Mouse (Mus musculus): ENCODE results near the gene Gclc.
"Not testable (repeated sequence)": the region's sequence is repeated elsewhere in the genome, so short reads cannot be mapped to it uniquely, and the experiment has no call there.

The Gclc gene

GRCm38 (mm10) chr9:77746315-77746714, 8.0 kb upstream of the Gclc start:
- in situ Hi-C loops (cut with MseI, MboI) = no loop called here

DNA sequence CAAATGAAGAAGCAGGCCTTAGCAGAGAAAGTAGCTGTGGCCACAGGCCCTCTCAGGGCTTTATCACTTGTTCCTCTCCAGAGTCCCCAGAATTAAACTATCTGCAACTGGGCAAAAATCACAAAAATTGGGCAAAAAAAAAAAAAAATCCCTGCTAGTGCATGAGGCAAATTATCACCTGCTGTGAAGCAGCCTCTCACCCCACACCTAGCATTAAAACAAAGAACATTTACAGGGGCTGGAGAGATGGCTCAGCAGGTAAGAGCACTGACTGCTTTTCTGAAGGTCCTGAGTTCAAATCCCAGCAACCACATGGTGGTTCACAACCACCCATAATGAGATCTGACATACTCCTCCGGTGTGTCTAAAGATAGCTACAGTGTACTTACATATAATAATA, 6.0 kb upstream of the Gclc start:
- in situ Hi-C loops (cut with MseI, MboI) = not testable (repeated sequence)

DNA sequence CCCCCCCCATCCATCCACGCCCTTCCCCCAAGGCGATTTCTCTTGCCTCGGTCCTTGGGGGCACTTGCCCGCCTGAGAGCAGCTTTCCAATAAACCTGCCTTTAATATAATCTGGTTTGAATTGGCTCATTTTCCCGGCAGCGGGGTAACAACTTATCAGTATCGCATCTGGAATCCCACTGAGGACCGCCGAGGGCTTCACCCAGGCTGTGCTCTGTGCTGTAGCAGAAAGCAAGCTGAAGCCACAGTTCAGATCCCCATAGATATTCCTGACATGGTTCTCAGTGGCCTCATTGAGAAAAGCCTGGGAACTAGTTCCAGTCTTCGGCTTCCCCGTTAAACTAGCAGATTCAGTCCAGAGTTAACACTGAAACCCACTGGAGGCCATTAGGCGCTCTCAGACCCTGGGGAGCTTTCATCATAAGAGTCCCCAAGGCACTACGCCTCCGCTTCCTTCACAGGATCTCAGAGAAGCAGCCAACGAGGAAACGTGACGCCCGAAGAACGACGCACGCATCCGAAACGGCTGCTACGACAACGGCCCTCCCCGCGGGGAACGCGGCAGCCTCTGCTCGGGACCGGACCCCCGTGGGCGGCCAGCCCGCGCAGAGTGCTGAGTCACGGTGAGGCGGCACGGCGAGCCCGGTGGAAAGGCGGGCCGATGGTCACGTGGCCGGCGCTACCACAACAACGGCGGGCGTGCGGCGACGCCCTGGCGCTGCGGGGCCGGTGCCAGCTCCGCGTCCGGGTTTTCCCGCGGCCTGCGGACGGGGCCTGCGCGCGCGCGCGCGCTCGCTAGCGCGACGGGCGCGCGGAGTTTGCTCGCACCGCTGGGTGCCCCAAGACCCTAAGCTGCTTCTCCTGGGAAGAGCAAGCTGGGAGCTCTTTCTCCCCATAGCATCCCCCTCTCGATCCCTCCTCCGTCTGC, 3.9 kb upstream of the Gclc start:
- in situ Hi-C loops (cut with MseI, MboI) = no loop called here

- in situ Hi-C loops (cut with MseI, MboI) = no loop called here
Observed at GRCm38 (mm10) chr9:77751091-77751521, 3.2 kb upstream of the Gclc start.

- in situ Hi-C loops (cut with MseI, MboI) = no loop called here
Observed at GRCm38 (mm10) chr9:77754728-77755402, 530 bp downstream of the Gclc start.

- in situ Hi-C loops (cut with MseI, MboI) = no loop called here
Observed at GRCm38 (mm10) chr9:77755403-77755784, 1.1 kb downstream of the Gclc start.

DNA sequence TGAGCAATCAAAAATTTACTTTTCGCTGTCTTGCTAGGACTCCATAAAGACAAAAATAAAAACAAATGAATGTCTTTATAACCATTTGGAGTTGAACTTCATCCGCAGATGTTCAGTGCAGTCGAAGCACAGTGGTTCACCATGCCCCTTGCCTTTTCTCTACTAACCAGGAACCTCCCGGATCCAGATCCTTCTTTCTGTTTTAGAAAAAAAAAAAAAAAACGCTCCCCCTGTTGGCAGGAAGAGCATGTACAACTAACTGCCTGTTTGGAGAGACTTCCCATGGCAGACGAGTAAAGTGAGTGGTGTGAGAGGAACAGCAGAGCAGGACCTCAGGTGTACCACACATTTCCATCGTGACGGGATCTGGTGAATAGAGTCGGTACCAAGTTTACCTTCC, 1.7 kb downstream of the Gclc start:
- in situ Hi-C loops (cut with MseI, MboI) = no loop called here

DNA sequence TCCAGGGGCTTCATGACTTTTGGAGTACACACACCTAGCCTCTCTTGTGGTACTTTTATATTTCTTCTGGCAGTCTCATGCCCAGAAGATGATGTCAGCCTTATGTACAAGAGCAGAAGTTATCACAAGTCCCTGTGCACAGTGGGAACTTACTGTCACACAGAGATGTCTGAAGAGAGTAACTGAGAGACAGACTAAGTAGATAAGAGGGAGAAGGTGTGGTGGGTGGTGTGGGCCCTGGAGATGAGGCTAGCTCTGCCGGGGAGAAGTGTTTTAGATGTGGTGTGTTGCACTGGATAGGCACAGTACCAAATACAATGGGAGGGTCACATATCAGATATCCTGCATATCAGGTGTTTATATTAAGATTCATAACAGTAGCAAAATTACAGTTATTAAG, 3.0 kb downstream of the Gclc start:
- in situ Hi-C loops (cut with MseI, MboI) = no loop called here

DNA sequence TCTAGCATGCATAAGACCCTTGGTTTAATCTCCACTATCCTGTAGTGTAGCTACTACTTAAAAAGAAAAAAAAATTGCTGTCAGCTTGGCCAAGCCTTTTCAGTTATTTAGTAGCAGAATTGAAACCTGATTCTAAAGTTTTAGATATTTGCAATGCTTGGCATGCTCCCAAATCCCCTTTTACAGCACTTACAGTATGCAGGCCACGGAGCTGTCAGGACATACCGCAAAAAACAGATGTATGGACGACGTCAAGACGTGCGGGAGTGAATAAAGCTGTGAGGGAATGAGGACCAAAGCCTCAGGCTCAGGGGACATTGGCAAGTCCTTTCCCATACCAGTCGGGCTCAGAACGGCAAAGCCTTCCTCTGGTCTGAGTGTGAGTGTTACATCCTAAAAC, 4.1 kb downstream of the Gclc start:
- in situ Hi-C loops (cut with MseI, MboI) = no loop called here

DNA sequence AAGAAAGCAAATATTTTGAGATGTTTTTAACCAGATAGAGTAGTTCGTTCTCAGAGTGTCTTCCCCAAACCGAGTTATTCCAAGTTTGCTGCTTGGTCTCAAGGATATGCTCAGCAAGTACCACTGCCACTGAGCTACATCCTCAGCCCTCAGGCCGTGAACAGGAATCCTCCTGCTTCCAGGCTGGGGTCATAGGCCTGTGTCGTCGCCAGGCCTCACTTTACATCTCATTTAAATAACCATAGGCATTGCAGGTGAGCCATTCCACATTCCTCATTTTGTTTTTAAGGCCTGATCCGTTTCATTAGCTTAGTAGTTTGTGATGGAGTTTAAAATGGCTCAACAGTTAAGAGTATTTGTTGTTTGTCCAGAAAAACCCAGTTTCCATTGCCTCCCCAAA, 4.8 kb downstream of the Gclc start:
- in situ Hi-C loops (cut with MseI, MboI) = no loop called here

- in situ Hi-C loops (cut with MseI, MboI) = no loop called here
Observed at GRCm38 (mm10) chr9:77759756-77760155, 5.4 kb downstream of the Gclc start.

GRCm38 (mm10) chr9:77766218-77766617, 11.9 kb downstream of the Gclc start:
- in situ Hi-C loops (cut with MseI, MboI) = no loop called here

DNA sequence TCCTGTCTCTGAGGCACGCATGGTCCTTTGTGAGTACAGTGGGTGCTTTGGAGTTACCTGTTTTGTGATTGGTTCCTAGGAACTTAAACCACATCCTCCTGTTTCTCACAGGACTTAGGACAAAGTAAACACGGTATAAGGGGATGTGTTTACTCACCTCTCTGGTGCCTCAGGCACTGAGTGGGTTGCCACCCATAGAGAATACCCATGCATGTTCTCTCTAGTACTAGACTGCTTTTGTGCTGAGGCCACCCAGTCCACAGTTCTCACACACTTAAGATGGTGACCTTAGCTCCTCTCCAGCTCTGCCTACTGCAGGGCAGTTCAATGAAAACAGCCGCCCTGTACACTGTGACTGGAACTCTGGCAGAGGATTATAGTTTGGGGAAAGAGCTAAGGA, 12.4 kb downstream of the Gclc start:
- in situ Hi-C loops (cut with MseI, MboI) = no loop called here

DNA sequence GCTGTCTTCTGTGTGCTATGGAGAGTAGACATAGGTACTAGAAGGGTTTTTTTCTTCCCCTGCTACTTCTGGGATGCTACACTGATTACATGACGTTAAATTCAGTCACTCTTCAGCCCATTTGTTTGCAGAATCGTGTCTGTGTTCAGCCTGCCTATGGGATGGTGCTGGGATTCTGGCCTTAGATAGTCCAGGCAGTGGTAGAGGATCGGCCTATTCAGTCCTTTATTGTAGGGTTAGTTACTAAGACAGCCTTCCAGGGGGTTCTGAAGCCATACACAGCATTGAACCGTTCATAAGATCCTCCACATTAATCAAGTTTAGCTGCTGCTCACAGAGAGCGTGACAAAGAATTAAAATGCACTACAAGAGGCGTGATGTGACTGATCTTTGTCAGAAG, 16.6 kb downstream of the Gclc start:
- in situ Hi-C loops (cut with MseI, MboI) = loop anchor here in 1 of 2 experiments (10.0 kb wide), 1 partner anchor 116 kb away; no protein-coding TSS in a partner anchor

- in situ Hi-C loops (cut with MseI, MboI) = loop anchor here in 1 of 2 experiments (10.0 kb wide), 1 partner anchor 117 kb away; no protein-coding TSS in a partner anchor
Observed at GRCm38 (mm10) chr9:77771330-77771729, 17.0 kb downstream of the Gclc start.

- in situ Hi-C loops (cut with MseI, MboI) = loop anchor here in 1 of 2 experiments (10.0 kb wide), 1 partner anchor 117 kb away; no protein-coding TSS in a partner anchor
Observed at GRCm38 (mm10) chr9:77771765-77772383, 17.5 kb downstream of the Gclc start.

DNA sequence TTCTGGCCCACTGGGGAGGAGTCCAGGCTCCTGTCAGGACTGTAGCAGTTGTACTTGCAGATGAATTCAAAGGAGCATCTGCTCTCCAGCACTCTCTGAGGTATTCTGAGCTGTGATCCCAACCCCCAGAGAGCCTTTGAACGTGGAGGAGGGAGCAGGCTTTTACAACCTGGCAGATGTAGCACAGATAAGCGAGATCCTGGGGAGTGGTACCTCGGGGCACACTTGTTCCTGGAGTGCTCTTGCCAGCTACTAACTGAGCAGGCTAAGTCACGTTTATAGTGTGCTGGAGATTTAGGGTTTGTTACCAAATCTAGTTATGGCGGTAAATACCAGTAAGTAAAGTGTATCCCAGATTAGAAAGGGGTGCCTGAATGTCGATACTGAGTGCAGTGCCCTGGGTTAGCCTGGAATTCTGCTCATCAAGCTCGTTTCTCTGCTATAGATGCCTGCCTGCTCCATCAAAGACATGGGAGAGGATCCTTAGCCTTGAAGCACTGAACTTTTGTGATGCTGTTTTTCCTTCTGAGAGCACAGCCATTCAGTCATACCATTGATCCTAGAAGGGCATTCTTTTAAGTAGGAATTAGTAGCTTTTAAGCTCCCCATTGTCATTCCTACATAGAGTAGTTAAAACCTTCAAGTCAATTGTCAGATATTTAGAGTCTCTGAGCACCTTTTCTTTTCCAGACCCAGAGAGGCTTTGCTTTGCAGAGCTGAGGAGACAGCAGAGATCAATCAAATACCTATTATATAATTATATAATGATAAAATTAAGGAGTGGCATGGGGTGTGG, 22.6 kb downstream of the Gclc start:
- in situ Hi-C loops (cut with MseI, MboI) = loop anchor here in 1 of 2 experiments (10.0 kb wide), 1 partner anchor 122 kb away; no protein-coding TSS in a partner anchor

GRCm38 (mm10) chr9:77777622-77778021, 23.3 kb downstream of the Gclc start:
- in situ Hi-C loops (cut with MseI, MboI) = loop anchor here in 1 of 2 experiments (10.0 kb wide), 1 partner anchor 123 kb away; no protein-coding TSS in a partner anchor

- in situ Hi-C loops (cut with MseI, MboI) = loop anchor here in 1 of 2 experiments (10.0 kb wide), 1 partner anchor 125 kb away; no protein-coding TSS in a partner anchor
Observed at GRCm38 (mm10) chr9:77779711-77780110, 25.4 kb downstream of the Gclc start.

DNA sequence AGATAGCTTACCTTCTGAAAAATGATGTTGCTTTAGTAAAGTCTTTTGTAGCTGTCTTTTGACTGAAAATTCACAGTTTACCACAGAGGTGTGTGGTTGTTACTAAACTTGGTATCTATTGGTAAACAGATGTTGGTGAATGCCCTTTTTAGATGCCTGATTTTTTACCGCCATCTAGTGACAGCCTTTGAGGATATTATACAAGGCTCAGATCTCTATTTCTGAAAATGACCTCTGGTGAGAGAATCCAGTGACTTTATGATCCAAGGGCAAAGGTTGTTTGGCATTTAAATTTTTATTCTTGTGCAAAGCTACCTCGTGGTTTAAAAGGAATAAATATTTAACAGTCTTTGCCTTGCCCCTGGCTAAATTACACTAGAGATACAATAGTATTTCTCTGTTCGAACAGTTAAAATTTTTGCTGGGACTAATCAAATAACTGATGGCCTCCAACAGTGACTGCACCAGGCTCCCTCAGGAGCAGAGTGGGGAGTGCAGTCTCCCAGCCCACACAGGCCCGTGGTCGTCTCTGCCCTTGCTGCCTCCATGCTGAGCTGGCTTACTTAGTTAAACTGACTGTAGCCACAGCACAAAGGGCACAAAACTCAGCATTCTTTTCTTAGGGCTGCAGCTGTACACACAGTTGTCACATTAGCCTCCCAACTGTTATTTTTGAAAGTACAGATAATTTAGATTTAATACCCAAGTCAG, 27.3 kb downstream of the Gclc start:
- in situ Hi-C loops (cut with MseI, MboI) = no loop called here
